Mouse (Mus musculus) hindbrain, postnatal 0 days (tissue): ENCODE data around the gene Slc2a10. TPM values are rescaled to one million over a fixed set of nuclear protein-coding genes. Genes with fewer than 3 reads are reported as not detected.

Experiments used
- ATAC-seq: fragments of 200-750 bp; cut with Nextera tagmentation; 2 replicates; pipeline ENCODE4 v1.8.0; 2017; ENCODE audit warnings: mild to moderate bottlenecking, moderate TSS enrichment, moderate library complexity
- DNase-seq: peaks from one replicate; pipeline ENCODE4 v3.0.0-alpha.2; 2015; ENCODE audit warnings: low spot score
- H3K27ac ChIP-seq: fragments of 300-500 bp; sonication (generic); 2 replicates; pipeline ENCODE4 v1.5.1; 2014; ENCODE audit warnings: mild to moderate bottlenecking
- H3K27me3 ChIP-seq: fragments of 300-500 bp; sonication (generic); 2 replicates; pipeline ENCODE4 v1.6.1; 2014; ENCODE audit warnings: low read length, mixed read lengths; ENCODE audit not compliant: insufficient read depth
- H3K36me3 ChIP-seq: fragments of 300-500 bp; sonication (generic); 2 replicates; pipeline ENCODE4 v1.6.1; 2014; ENCODE audit warnings: low read length, mixed read lengths; ENCODE audit not compliant: insufficient read depth
- H3K4me1 ChIP-seq: fragments of 300-500 bp; sonication (generic); 2 replicates; pipeline ENCODE4 v1.6.1; 2014; ENCODE audit warnings: antibody characterized with exemption, low read length, mixed read lengths; ENCODE audit not compliant: insufficient read depth
- H3K4me2 ChIP-seq: fragments of 300-500 bp; sonication (generic); 2 replicates; pipeline ENCODE4 v1.6.1; 2014; ENCODE audit warnings: low read depth, mild to moderate bottlenecking, low read length, moderate library complexity, mixed read lengths
- H3K4me3 ChIP-seq: fragments of 300-500 bp; sonication (generic); 2 replicates; pipeline ENCODE4 v1.5.1; 2014; ENCODE audit warnings: low read length
- H3K9ac ChIP-seq: fragments of 300-500 bp; sonication (generic); replicated peaks from 2 replicates; pipeline ENCODE4 v1.6.1; 2014; ENCODE audit warnings: mild to moderate bottlenecking, low read length, moderate library complexity, mixed read lengths
- H3K9me3 ChIP-seq: fragments of 300-500 bp; sonication (generic); 2 replicates; pipeline ENCODE4 v1.6.1; 2016; ENCODE audit warnings: low read length, mixed read lengths
- CTCF ChIP-seq: IDR thresholded peaks from 2 replicates; pipeline ENCODE4 v1.5.1; 2016; ENCODE audit warnings: antibody characterized with exemption, control low read depth, low read depth
- WGBS: fragments of 180-500 bp; shearing (Covaris S2); extraction: QIAGEN DNeasy Blood & Tissue Kit; methylation state at CpG from one replicate; pipeline ENCODE4 v1.1.7; 2014; 5-methylcytosine and 5-hydroxymethylcytosine counted together
- polyA plus RNA-seq: library from polyadenylated mRNA; unstranded; fragments of >200 nt; fragmentation: Nextera tagmentation; extraction: Ambion mirVana; gene quantifications from 2 replicates; pipeline ENCODE4 v1.2.1, GENCODE M21; 2015
- total RNA-seq: library from RNA; depleted of rRNA; stranded (reverse); fragments of >200 nt; gene quantifications from 2 replicates; pipeline ENCODE4 v1.2.3, GENCODE M21; 2014

The Slc2a10 gene
- total and polyA plus RNA-seq, 2 experiments from 2014 or later, result 2.8 to 4.5 TPM

DNA sequence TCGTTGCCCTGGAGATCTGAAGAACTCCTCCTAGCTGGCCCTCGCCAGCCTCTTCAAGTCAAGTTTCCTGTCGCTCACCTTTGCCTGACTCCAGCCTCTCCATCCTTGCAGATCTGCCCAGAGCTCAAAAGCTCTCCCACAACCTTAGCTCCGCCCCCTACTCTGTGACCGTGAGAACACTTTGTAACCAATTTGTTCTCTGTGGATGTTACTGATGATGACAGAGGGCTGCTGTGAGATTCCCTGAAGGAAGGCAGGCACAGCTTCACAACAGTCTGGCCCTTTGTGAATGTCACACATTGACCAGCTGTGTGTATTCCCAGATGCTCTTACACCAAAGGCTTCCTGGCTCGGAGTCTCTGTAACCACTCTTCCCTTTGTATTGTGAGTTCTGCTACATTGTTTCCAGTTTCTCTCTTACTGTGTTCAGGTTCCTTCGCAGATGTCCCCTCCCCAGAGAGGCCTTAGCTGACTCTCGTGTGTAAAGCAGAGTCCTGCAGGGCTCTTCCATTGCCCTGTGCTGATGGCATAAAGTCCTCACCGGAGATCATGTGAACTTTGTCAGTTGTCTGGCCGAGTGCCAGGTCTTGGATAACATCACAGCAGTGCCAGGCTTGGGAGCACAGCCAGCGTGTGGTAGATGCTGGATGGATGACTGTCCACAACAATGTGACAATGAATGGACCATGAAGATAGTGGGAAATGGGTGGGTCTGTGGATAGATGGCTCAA, 9.4 kb downstream of the Slc2a10 start:
- Histone ChIP-seq H3K4me3 (no peak overlapping the region), H3K27ac (no peak overlapping the region), H3K4me1 (peaks cover 13% of the 10 kb centered on the region; the same call in 1 of the 2 replicates), H3K9me3 (no peaks in the 10 kb centered on the region), H3K9ac (no peak overlapping the region), H3K36me3 (no peaks in the 10 kb centered on the region), H3K4me2 (no peak overlapping the region), H3K27me3 (no peaks in the 10 kb centered on the region)
- ATAC-seq (peak; percentile 80), DNase-seq (peak; percentile 72)
- TF ChIP-seq CTCF, result no peak
- WGBS, result 19% methylated on average over 11 of the region's 11 CpGs

DNA sequence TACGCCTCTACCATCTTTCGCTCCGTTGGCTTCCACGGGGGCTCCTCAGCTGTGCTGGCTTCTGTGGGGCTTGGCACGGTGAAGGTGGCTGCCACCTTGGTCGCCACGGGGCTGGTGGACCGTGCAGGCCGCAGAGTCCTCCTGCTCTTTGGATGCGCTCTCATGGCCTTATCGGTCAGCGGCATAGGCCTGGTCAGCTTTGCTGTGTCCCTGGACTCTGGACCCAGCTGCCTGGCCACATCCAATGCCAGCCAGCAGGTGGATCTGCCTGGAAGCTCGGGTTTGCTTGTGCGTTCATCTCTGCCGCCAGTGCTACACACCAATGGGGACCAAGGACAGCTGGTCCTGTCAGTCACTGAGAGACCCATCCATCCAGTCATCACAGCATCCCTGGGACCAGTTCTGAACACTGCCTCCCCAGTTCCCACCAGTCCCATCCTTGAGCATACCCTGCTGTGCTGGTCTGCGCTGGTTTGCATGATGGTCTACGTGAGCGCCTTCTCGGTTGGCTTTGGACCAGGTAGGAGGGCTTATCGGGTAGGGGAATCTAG, 11.7 kb downstream of the Slc2a10 start:
- no peak overlapping the region for H3K9ac ChIP-seq
- H3K27me3 ChIP-seq, result no peaks in the 10 kb centered on the region
- no peak overlapping the region for H3K4me2 ChIP-seq
- no peak overlapping the region for H3K4me3 ChIP-seq
- H3K4me1 ChIP-seq, result peaks cover 13% of the 10 kb centered on the region; the same call in 1 of the 2 replicates
- no peak overlapping the region for H3K27ac ChIP-seq
- no peaks in the 10 kb centered on the region for H3K36me3 ChIP-seq
- no peak for ATAC-seq
- no peaks in the 10 kb centered on the region for H3K9me3 ChIP-seq
- DNase-seq, result no peak
- 90% methylated on average over 20 of the region's 20 CpGs for WGBS
- TF ChIP-seq CTCF, result no peak

DNA sequence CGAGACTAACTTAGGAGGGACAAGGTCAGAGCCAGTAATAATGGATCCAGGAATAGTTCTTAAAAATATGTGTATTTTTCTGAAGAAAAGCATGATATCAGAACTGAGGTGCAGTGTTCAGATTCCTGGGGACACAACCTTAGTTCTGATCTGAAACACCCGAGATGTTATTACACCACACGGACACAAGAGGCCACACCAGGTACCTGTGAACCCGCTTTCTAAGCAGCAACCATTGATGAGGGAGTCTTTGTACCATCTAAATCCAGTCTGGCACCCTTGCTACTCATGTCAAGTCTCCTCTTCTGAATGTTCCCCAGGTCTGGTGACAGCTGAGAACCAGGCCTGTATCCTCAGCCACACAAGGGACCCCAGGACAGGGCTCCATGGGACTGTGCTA, 22.0 kb downstream of the Slc2a10 start:
- H3K27me3 ChIP-seq, result no peaks in the 10 kb centered on the region
- H3K9ac ChIP-seq, result no peak overlapping the region
- peak; percentile 47 for DNase-seq
- H3K4me1 ChIP-seq, result no peaks in the 10 kb centered on the region
- no peaks in the 10 kb centered on the region for H3K9me3 ChIP-seq
- no peak overlapping the region for H3K4me3 ChIP-seq
- no peaks in the 10 kb centered on the region for H3K36me3 ChIP-seq
- peak; percentile 57 for TF ChIP-seq CTCF
- H3K27ac ChIP-seq, result no peak overlapping the region
- no peak for ATAC-seq
- 55% methylated on average over 4 of the region's 4 CpGs for WGBS
- H3K4me2 ChIP-seq, result no peak overlapping the region

DNA sequence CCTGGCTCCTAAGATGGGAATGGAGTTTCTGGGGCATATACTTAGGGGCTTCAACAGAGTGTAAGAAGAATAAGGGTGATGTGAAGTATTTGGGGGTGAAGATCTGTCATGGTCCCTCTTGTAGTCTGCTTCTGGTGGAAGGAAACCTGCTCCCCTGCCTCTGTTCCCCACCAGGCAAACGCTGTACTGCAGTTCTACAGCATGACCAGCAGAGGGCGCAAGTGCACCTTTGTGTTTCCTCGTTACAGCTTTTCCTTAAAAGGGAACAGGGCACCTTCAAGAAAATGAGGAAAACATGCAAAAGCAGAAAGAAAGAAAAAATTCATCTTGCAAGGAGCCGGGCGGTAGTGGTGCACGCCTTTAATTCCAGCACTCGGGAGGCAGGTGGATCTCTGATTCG, 25.5 kb downstream of the Slc2a10 start:
- H3K36me3 ChIP-seq, result no peaks in the 10 kb centered on the region
- 16% methylated on average over 8 of the region's 8 CpGs for WGBS
- H3K9me3 ChIP-seq, result no peaks in the 10 kb centered on the region
- no peaks in the 10 kb centered on the region for H3K27me3 ChIP-seq
- no peak for ATAC-seq
- peak; percentile 100 for TF ChIP-seq CTCF
- no peak overlapping the region for H3K27ac ChIP-seq
- no peak overlapping the region for H3K9ac ChIP-seq
- H3K4me3 ChIP-seq, result no peak overlapping the region
- no peak overlapping the region for H3K4me2 ChIP-seq
- H3K4me1 ChIP-seq, result no peaks in the 10 kb centered on the region
- peak; percentile 83 for DNase-seq

DNA sequence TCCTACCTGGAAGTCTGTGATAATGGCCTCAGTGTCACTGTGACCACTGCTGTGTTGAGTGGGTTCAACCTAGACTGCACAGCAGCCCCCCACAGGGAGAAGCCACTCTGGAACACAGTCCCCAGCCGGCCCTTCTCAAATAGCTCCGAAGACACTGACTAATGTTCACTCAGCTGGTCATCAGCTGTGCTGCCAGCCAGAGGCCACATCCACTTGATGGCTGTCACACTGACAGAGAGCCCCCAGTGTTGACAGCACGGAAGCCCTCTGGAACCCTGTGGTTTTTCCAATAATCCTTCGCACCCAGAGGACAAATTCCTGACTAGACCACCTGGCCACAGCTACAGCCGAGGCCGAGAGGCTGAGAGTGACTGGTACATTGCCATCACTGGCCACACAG, 30.2 kb downstream of the Slc2a10 start:
- no peak for DNase-seq
- Histone ChIP-seq H3K9ac (no peak overlapping the region), H3K9me3 (no peaks in the 10 kb centered on the region), H3K27me3 (no peaks in the 10 kb centered on the region), H3K4me1 (no peaks in the 10 kb centered on the region), H3K4me3 (no peak overlapping the region), H3K27ac (no peak overlapping the region), H3K36me3 (no peaks in the 10 kb centered on the region), H3K4me2 (no peak overlapping the region)
- no peak for ATAC-seq
- TF ChIP-seq CTCF, result no peak
- WGBS, result 33% methylated on average over 6 of the region's 6 CpGs

DNA sequence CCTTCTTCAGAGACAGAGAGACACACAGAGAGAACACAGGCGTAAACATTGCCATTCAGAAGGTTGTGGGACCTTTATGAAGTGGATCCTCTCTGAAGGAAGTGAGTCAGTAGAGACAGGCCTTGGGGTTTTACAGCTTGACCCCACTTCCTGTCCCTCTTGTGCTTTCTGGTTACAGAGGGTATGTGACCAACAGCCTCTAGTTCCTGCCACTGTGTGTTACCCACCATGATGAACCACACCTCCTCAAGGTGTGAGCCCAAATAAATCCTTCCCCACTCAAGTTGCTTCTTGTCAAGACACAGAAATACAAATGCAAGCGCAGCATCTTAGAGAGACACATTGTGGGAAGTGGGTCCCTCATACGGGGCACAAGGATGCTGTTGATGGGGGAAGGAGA, 37.4 kb downstream of the Slc2a10 start:
- WGBS, result 91% methylated on average over 3 of the region's 3 CpGs

DNA sequence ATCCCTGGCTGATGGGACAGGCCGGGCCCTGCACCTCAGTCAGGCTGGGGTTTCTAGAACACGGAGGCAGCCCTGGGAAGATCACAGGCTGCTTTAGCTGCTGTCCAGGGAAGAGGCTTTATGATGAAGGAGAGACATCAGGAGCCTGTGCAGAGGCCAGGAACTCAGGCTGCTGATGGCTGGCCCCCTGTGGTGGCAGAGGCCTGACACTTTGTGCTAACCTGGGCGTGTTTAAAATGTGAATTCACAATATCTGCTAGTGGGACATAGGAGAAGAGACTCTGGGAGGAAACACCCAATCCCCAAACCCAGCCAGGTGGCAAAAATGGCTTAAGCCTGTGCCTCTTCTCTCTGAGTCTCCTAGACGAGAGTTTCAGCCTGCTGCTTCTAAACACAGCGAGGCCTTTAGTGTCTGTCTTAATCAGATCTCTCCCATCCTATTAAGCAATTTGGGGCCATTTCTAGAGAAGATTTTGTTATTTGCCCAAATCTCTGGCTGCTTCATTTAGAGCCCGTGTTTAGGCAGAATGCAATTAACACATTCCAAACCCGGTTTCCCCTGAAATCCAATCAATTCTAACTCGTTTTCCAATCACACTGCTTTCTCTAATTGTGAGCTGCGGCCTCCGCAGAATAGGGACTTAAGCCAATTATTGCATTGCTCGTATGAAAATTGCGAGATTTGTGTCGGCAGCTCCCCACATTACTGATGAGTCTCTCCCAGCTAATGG, 39.5 kb downstream of the Slc2a10 start:
- Histone ChIP-seq H3K4me2 (no peak overlapping the region), H3K4me1 (no peaks in the 10 kb centered on the region), H3K27ac (peak overlapping the region; percentile 48), H3K9ac (no peak overlapping the region), H3K4me3 (no peak overlapping the region), H3K27me3 (no peaks in the 10 kb centered on the region), H3K9me3 (no peaks in the 10 kb centered on the region), H3K36me3 (no peaks in the 10 kb centered on the region)
- TF ChIP-seq CTCF, result no peak
- peak; percentile 62 for DNase-seq
- WGBS, result 41% methylated on average over 13 of the region's 13 CpGs
- no peak for ATAC-seq

More for the DNA sequence above, 37.4 kb downstream of the Slc2a10 start:
- Histone ChIP-seq H3K4me2 (no peak overlapping the region), H3K36me3 (no peaks in the 10 kb centered on the region), H3K9ac (no peak overlapping the region), H3K27me3 (no peaks in the 10 kb centered on the region), H3K4me1 (no peaks in the 10 kb centered on the region), H3K4me3 (no peak overlapping the region), H3K27ac (no peak overlapping the region), H3K9me3 (no peaks in the 10 kb centered on the region)
- TF ChIP-seq CTCF, result no peak
- no peak for ATAC-seq
- no peak for DNase-seq
